Comparison of ENCODE assay signal across 12 mouse cellular contexts in genomic region chr5:117900921-117901705, GRCm38 (mm10).
DNase-seq lines count a peak whose midpoint lies in the region; ATAC-seq lines count a peak whose summit lies in the region.
"Had no signal": no experiment of that assay in that cellular context is flagged by ENCODE, and none has a peak within 500 bp of the region (broad histone marks: within the 10 kb centered on the region; RNA-seq: fewer than 3 reads in every experiment).

No protein-coding gene starts in this region.

- H3K27ac ChIP-seq in forebrain, embryonic 15.5 days (replicated peaks), result no peak overlapping the region
- no peak overlapping the region for H3K27ac ChIP-seq in forebrain, embryonic 10.5 days
- H3K27ac ChIP-seq in embryonic facial prominence, embryonic 14.5 days (replicated peaks; ENCODE audit: low read depth, low read length), result no peak overlapping the region
- H3K27ac ChIP-seq: heart, embryonic 10.5 days had no signal

- H3K27me3 ChIP-seq in forebrain, embryonic 15.5 days, result no peaks in the 10 kb centered on the region
- peaks cover 27% of the 10 kb centered on the region; the same call in 1 of the 2 replicates for H3K27me3 ChIP-seq in forebrain, embryonic 10.5 days (ENCODE audit: poor library complexity, severe bottlenecking)
- no peaks in the 10 kb centered on the region for H3K27me3 ChIP-seq in embryonic facial prominence, embryonic 14.5 days (replicated peaks; ENCODE audit: control insufficient read depth, insufficient read depth, low read length)

- H3K4me3 ChIP-seq in forebrain, embryonic 15.5 days, result no peak overlapping the region
- no peak overlapping the region for H3K4me3 ChIP-seq in forebrain, embryonic 10.5 days
- H3K4me3 ChIP-seq in embryonic facial prominence, embryonic 14.5 days (ENCODE audit: low read depth, low read length), result no peak overlapping the region
- H3K4me3 ChIP-seq: heart, embryonic 10.5 days had no signal

- WGBS in forebrain, embryonic 15.5 days, result 11% methylated on average over 13 of the region's 13 CpGs
- WGBS in forebrain, embryonic 10.5 days, result 22% methylated on average over 13 of the region's 13 CpGs
- 19% methylated on average over 13 of the region's 13 CpGs for WGBS in embryonic facial prominence, embryonic 14.5 days

- 0 out of 2 replicates have a peak, but pooled peaks cover 2% of the 10 kb centered on the region for H3K36me3 ChIP-seq in forebrain, embryonic 15.5 days
- H3K36me3 ChIP-seq in forebrain, embryonic 10.5 days (replicated peaks), result no peaks in the 10 kb centered on the region
- H3K36me3 ChIP-seq in embryonic facial prominence, embryonic 14.5 days (ENCODE audit: control insufficient read depth, insufficient read depth, low read length), result no peaks in the 10 kb centered on the region
- H3K36me3 ChIP-seq: heart, embryonic 10.5 days had no signal

- 0 out of 2 replicates have a peak, but pooled peaks have one; percentile 29 for ATAC-seq in forebrain, embryonic 15.5 days (replicated peaks)
- ATAC-seq in cerebellum, adult (ENCODE audit: insufficient number of reproducible peaks, low FRiP score, low TSS enrichment), result peak; percentile 76; the same call in 1 of the 2 replicates
- ATAC-seq in embryonic facial prominence, embryonic 14.5 days (ENCODE audit: low read depth), result peak; percentile 85
- no peak for ATAC-seq in megakaryocyte-erythroid progenitor cell, adult 5-6 weeks (replicated peaks; ENCODE audit: low FRiP score, low TSS enrichment, poor library complexity, severe bottlenecking)
- ATAC-seq: activated CD4-positive, CD25-positive, alpha-beta regulatory T cell, adult 4 months had no signal

- no peak overlapping the region for H3K9ac ChIP-seq in forebrain, embryonic 15.5 days (replicated peaks)
- no peak overlapping the region for H3K9ac ChIP-seq in embryonic facial prominence, embryonic 14.5 days (ENCODE audit: low read depth, low read length)

- H3K4me2 ChIP-seq in forebrain, embryonic 15.5 days (replicated peaks), result no peak overlapping the region
- H3K4me2 ChIP-seq in embryonic facial prominence, embryonic 14.5 days (ENCODE audit: low read depth, low read length), result no peak overlapping the region

- peaks cover 21% of the 10 kb centered on the region; the same call in 1 of the 2 replicates for H3K4me1 ChIP-seq in forebrain, embryonic 15.5 days
- H3K4me1 ChIP-seq in forebrain, embryonic 10.5 days, result peaks cover 44% of the 10 kb centered on the region
- H3K4me1 ChIP-seq in embryonic facial prominence, embryonic 14.5 days (ENCODE audit: control insufficient read depth, insufficient read depth, low read length), result peaks cover 8% of the 10 kb centered on the region; the same call in 1 of the 2 replicates

- H3K9me3 ChIP-seq in forebrain, embryonic 15.5 days, result no peaks in the 10 kb centered on the region
- H3K9me3 ChIP-seq in forebrain, embryonic 10.5 days, result no peaks in the 10 kb centered on the region
- H3K9me3 ChIP-seq in embryonic facial prominence, embryonic 14.5 days (ENCODE audit: control insufficient read depth, low read length), result no peaks in the 10 kb centered on the region
- H3K9me3 ChIP-seq: heart, embryonic 10.5 days had no signal

- no peak for DNase-seq in forebrain, embryonic 10.5 days (ENCODE audit: extremely low spot score, low spot score)
- DNase-seq in embryonic facial prominence, embryonic 14.5 days (ENCODE audit: low spot score), result peak; percentile 82
- DNase-seq in kidney, postnatal 14 days, result peak; percentile 48
- DNase-seq in layer of hippocampus, postnatal 14 days (ENCODE audit: low spot score in 2 of 2), result no peak
- DNase-seq in testis, postnatal 10 days (ENCODE audit: low spot score), result no peak
- DNase-seq: B cell, adult 2 months; lung, adult 2 months had no signal

Comparison
In these comparisons a context has a peak if more than half of its experiments do, and no peak if none do; other contexts are left out.
1. DNase-seq: peak in embryonic facial prominence, embryonic 14.5 days (single experiment) and kidney, postnatal 14 days (single experiment); none in forebrain, embryonic 10.5 days (single experiment), layer of hippocampus, postnatal 14 days (0 of 2) and testis, postnatal 10 days (single experiment).